Mouse (Mus musculus) adrenal gland, adult (tissue): ENCODE measurements around the gene Cant1.

Experiments
- DNase-seq, 2 experiments: peaks; one replicate each; pipeline ENCODE4 v3.0.0; 2022 to 2023; ENCODE audit warnings: low spot score in 1 of 2; ENCODE audit not compliant: inconsistent age in 2 of 2

Cant1 gene

DNA sequence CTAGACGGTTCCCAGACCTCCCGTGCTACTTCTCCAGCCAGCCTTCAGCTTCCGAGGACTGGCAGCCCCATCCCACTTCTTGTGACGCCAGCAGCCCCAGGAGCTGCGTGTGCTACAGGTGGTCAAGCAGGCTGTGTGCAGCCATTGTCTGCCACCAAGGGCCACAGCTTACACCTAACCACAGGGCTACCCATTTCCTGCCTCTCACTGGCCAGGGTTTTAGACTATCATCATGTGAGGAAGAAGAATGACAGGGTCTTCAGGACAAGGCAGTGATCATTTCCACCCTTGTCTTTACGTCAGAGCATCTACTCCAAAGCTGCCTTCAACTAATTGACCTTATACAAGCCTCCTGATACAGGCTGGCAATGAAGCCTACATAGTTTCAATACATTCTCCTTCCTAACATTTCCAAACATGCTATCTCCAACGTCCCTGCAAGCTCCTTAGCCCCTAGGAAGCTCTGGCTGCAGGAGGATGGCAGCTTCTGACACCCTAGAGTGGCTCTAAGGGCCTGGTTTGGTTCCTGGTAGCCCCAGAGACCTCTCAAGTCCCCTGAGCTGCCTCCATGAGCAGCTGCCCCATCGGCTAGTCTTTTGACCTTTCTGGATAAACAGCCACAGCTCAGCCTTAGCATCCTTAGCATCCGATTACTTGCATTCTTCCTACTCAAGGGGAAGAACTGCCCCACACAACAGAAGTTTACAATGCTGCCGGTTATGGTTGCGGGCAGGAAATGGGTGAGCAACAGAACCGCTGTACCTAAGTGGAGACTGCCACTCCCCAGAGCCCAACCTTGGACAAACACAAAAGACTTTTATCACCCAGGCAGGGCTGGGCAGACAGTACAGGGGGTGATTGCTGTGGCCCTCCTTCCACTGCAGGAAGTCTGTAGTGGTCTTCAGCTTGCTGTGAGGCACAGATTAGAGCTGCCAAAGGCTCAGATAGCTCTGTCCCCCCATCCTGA lies 9.5 kb downstream of the Cant1 start:
- no peak for DNase-seq

DNA sequence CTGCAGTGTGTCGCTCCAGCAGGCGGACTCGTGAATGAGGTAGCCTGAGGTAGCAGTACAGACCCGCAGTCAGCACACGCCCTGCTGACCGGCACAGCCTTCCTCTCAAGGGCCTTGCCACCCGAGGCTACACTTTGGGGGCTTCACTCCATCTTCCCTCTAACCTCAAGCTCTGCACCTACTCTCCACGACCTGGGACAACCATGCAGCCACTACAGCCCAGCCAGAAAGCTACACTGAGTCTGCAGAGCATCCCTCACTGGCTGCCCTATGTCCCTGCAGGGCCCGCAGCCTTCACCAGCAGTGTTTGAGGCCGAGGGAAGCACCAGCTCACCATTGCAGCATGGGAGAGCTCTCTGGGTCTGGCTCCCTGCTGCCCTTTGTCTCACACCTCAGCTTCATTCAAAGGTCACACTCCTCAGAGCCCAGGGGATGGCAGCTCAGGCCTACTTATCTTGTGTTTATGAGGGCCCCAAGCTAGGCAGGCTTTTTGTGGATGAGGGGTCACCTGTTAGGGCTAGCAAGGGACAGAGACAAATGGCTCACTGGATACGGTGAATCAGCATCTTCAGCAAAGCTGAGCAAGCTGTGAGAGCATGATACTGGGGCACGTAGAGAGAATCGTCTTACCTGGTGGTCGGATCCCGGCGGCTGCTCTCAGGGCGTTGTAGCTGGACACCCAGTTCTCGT lies 10.7 kb downstream of the Cant1 start:
- no peak for DNase-seq

DNA sequence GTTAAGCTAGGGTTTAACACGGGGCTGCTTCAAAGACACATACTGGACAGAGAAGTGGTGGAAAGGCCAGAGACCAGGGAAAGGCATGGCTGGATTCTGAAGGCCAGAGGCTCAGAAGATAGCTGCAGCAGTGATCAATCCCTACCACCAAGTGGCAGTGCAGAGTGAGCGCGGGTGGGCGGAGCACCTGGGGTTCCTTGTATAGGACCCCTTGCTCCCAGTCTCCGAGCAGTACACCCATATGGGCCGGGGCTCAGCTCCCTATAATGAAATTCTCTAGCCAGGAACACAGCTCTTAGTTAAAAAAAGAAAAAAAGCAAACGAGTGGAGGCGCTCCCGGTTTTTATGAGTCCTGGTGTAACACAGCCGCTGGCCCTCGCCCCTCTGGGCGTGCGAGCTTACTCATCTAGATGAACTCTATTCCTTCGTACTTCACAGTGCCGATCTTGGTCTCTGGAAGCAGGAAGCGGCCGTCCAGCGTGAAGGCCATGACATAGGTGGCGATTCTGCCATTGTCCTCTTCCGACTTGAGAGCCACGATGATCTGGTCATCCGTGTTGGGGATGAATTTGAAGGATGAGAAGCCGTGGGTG lies 11.5 kb downstream of the Cant1 start:
- DNase-seq, result peak; percentile 46 to 76

DNA sequence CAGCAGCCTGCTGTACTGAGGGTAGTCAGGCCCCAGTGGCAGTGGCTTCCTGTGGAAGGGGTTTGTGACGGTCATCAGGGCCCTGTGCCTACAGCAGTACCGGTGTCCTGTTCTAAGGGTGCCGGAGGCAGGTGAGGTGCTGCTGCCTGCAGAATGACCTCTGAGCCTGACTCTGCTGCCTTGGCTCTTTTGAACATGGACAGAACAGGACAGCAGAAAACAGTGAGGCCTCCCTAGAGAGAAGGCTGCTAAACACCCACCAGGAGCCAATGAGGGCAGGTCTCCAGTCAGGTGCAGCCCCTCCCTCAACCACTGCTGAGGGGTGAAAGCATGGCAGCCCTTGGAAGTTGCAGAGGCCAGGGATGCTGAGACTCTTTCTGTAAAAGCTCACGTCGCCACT lies 12.4 kb downstream of the Cant1 start:
- DNase-seq, result peak in 1 of 2 experiments; percentile 9

DNA sequence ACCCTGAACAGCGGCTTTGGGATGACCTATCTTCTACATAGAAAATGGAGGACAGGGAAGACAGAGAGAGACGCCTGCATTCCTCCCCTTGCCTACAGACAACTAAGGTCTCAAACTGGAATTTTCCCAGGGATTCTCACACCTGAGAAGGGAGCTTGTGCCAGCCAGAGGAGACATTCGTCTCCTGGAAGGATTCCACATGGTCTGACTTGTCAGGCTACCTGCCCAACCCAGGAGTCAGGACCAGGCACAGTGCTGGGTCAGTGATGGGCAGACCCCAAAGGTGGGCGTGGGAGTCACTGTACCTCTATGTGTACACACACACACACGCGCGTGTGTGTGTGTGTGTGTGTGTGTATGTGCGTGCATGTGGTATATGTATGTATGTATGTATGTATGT lies 13.6 kb downstream of the Cant1 start:
- DNase-seq, result peak in 1 of 2 experiments; percentile 5

DNA sequence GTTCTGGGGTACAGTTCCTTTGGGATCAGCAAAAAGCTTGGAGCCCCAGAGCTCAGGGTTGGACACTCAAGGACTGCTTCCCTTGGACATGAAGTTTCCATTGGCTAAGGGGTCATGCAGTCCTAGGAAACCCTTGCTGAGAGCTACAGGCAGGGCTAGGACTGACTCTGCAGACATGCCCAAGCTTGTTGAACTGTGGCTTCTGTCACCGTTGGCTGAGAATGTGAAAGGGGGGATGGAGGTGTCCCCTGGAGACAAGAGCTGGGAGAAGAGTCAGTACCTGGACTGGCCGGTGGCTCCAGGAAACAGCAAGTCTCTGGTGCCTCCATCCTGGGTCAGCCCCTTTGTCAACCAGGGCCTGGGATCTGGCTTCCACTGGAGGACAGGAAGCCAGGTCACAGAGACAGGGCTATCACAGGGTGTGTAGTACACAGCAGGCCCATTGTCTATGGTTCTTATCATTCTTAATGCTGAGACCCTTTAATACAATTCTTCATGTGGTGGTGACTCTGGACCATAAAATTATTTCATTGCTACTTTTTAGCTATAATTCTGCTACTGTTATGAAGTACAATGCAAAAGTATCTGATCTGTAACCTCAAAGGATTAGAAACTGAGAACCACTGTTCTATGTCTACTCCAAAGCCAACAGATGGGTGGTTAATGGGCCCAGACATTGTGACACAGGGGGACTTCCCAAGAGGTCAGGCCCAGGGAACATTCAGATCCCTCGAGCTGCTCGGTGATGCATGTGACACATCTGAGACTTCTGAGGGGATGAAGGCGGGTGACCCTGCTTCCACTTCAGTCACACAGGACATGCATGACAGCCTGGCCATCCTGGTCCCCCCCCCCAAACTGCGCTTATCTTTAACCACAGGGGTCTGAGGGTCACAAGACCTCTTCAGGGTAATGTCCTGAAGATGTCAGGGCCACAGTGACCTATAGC lies 14.7 kb downstream of the Cant1 start:
- DNase-seq, result peak in 1 of 2 experiments; percentile 14

DNA sequence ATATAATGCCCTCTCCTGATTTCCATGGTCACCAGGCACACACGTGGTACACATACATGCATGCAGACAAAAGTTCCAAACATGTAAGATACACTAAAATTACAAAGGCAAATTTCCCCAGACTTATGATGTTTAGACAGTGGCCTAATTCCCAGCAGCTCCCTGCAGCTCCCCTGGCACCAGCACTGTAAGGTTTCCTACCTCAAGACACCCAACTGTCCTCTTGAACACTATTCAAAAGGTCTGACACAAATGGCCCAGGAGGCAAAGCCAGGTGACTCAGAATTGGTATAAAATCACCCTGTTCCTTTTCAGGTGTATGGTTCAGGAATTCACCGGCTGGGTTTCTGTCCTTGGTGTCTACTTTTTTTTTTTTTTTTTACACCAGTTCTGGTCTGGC lies 15.7 kb downstream of the Cant1 start:
- DNase-seq, result no peak

DNA sequence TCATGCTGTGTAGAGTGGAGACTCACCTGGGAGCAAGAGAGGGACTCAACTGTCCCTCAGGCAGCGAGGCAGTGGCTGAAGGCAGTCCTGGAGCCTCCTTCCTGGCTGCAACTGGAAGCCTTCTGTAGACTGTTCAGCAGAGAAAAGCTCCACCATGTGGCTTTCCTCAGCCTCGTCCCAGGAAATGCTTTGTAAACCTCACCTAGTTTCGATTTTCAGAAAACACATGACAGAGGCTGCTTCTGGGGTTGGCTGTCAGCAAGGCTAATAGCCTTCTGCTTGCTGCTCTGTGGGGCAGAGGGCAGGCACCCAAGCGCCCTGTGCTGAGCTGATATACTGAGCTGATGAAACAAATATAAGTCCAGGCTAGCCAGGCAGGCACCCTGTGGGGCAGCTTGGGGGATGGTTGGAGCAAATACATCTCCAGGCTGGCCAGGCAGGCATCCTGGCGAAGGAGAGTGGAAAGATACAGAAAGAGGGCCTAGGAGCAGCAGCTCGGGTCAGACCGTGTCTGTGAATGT lies 17.1 kb downstream of the Cant1 start, which contains the start of gene Lgals3bp:
TSS of gene Lgals3bp (minus strand) at position 333 of the 521 bp plus-strand sequence.
- peak; percentile 74 to 90 for DNase-seq

DNA sequence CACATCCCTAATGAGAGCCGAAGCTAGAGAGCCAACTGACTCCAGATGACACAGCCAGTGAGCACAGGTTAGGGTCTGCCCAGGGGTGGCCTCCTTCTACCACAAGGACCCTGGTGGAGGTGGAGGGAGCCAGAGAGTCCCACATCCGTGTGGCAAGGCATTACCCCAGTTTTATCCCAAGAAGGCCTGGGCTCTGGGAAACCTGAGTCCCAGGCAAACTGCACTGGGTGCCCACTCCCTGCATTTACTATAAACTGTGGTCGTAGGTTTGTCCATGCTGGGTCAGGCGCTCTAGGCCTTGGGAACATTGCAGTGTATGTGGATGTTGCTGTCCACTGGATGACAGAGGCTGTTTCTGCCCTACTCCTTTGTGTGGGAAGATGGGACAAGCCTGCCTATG lies 17.7 kb downstream of the Cant1 start:
- no peak for DNase-seq

DNA sequence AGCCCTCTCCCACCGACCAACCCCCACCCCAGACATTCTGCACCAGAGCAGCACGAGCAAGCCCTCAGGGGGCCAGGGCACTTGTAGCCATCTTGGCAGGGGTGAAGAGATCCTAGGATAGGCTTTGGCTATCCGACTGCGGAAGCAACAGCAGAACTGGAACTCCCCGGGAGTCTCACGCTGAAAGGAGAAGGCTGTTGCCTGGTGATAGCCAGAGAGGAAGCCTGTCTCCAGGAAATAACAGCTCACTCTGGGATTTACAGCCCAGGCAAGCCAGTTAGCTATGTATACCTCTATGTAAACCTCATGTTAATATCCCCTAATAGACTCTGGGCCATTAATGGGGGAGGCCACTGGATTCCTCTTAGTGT lies 18.3 kb downstream of the Cant1 start:
- DNase-seq, result peak in 1 of 2 experiments; percentile 18

DNA sequence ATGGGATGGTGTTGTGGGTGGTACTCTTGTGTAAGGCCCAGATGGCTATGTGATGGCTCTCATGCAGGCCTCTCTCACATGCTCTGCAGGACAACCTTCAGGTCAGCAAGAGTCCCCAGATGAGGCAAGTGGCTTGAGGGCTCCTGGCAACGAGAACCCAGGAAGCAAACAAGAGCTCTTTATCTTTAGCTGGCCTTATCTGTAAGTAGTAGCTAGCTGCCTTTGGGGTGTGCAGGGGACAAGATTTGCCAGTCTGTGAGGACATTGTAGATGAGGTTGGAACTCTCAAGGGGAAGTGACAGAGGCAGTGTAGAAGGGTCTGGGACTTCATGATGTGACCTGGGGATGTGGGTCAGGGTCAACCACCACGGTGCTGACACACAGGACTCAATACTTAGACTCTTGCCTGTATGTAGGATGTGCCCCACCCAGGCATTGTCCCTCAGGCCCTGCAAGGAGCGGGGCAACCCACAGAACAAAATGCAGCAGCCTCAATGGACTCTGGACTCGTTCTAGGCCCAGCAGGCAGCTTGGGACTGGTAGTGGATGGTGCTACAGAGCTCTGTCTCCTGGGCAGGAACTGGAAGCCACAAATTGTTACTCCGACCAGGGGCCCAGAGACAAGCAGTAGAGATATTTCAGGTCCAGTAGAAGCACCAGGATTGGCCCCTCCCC lies 18.9 kb downstream of the Cant1 start:
- DNase-seq, result peak in 1 of 2 experiments; percentile 13

DNA sequence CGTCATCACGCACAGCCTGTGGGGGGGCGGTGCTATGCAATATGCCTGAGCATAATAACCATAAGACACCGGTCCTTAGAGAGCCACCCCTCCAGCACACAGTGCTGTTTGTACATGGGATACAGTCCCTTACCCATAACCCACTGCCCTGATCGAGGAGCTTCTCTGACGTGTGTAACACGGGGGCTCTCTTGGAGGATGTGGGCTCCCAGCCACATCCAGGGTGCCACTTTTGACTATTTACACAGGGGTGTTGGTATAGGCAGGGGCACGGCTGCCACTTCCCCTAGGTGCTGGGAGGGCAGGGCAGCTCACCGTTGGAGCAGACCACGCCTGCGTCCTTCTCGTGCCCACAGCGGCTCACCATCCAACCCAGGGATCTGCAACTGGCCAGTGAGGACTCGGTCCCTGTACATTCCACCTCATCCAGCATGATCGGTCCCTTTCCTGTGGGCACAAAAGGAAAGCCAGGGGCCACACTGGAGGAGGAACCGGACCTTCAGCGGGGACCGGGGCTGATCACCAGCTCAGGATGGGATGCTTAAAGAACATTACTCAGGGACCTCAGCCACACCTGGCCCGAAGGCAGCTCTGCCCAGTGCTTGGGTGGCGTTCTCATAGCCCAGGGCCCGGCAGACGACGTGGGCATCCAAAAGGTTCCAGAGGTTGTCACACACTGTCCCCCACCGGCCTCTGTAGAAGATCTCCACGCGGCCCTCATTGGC lies 20.9 kb downstream of the Cant1 start:
- peak; percentile 9 to 17 for DNase-seq

DNA sequence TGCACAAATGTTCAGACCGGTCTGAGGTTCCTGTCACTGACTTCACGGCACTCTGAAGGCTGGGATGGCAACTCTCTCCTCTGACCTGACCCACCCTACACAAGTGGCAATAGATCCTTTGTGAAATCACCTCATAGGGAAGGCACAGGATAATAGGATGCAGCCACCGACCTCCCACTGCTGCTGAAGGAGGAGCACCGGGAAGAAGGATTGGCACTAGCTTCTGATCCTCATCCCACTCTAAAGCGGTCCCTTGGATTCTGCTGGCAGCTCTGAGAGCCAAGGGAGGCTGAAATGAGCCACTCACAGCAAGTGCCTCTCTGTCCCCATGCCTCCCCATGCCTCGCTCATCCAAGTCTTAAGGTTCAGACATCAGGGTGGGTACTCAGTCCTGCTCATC lies 24.3 kb downstream of the Cant1 start:
- DNase-seq, result peak in 1 of 2 experiments; percentile 1

DNA sequence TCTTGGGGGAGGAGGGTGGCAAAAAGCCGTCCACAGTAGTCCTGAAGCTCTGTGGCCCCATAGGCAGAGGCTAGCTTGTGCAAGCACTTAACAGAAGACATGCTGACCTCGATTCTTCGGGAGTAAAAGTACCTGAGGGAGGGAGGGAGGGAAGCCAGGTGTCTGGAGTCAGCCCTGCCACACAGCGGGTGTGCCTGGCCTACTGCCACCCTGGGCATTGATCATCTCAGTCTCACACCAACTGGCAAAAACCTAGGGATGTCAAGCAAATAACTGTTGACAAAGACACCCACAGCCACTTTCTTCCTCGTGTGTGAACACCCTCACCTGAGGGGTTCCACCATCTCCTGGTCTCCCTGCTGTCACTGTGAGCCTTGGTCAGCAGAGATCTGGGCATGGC lies 24.9 kb downstream of the Cant1 start:
- peak in 1 of 2 experiments; percentile 2 for DNase-seq

DNA sequence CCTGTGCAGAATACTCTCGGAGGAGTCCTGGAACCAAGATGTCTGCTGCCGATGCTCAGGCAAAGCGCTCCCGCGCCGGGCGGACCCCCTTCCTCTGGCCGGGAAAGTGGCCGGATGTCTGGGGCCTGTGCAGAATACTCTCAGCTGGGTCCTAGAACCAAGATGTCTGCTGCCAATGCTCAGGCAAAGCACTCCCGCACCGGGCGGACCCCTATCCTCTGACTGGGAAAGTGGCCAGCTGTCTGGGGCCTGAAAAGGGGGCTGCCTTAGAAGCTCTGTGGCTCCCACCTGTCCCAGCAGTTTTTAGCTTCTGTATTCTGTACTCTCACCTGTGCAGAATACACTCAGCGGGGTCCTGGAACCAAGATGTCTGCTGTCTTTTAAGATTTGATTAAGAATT lies 31.1 kb downstream of the Cant1 start:
- peak in 1 of 2 experiments; percentile 1 for DNase-seq

DNA sequence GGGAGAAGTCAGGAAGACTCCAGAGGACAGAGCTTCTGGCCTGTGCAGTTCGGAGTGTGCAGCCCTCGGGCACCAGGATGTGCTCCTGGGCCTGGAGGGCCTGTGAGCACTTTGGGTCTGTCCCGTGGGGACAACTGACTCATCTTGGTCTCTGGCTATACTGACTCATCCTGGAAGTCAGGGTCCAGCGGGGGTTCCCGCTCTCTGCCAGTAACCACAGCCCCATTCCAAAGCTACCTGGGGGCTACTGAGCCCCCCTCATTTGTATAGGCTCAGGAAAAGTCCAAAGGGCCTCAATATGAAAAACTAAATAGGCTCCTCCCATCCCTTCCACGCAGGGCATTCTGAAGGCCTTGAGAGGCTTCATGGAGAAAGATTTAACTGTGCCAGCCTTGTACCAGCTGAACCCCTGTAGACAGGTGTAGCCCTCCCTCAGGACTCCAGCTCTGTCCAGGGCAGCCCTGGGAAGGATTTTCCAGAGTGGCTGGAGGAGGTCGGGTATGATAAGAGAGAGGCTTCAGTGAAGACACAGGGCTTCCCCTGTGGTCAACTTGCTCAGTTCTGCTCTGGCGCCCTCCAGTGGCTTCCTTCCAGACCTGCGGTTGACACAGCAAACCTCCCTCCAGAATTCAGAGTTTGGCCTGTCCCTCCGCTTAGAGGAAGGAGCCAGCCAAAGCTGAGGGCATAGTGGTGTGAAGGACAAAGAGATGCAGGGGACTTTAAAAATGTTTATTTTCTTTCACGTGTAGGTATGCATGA lies 39.5 kb downstream of the Cant1 start:
- DNase-seq, result peak; percentile 89 to 95

DNA sequence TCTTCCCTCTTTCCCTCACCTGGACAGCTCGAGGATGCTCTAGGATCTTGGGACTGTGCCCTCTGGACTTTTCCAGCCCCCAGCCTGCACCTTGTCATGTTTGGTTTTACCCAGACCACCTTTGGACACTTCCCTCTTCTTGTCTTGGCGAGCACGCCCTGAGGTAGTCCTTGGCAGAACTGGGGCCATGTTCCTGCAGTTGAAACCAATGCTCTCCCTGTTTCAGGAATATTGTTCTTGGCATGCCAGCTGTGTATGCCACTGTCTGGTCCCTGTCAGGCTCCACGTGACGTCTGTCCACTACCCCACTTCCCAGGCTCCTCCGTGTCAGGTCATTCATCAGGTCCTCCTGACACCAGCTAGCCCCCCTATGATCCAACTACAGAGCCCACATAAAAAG lies 40.2 kb downstream of the Cant1 start:
- peak in 1 of 2 experiments; percentile 24 for DNase-seq

DNA sequence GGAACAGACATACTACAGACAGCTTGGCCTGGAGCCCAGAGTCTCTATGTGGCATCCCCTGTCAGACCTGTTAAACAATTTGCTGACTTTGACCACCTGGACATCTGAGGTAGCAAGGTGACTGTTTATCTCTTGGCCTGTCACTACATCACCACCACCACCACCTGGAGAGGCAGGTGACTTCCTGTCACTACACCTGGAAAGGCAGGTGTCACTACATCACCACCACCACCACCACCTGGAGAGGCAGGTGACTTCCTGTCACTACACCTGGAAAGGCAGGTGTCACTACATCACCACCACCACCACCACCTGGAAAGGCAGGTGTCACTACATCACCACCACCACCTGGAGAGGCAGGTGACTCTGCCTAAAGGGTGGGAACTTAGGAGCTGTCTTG lies 42.6 kb downstream of the Cant1 start:
- peak in 1 of 2 experiments; percentile 3 for DNase-seq
